In the genomic region with DNA sequence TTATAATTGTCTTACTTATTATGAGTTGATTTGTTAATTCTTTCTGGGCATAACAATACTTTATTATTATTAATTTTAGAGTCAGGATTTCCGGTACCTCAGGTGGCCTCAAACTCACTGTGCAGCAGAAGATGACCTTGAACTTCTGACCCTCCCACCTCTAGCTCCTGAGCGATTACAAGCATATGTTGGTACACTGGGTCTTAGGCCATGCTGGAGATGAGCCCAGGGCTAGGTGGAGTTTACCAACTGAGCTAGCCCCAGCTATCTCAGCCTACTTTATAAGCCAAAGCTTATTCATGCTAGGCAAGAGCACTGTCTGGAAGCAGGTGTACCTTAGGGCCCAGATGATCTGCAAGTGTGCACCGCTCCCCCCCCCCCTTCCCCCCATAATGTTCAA, we compare ENCODE assay signal across 14 mouse cellular contexts.
DNase-seq lines count a peak whose midpoint lies in the region; ATAC-seq lines count a peak whose summit lies in the region.
"Had no signal": no experiment of that assay in that cellular context is flagged by ENCODE, and none has a peak within 500 bp of the region (broad histone marks: within the 10 kb centered on the region; RNA-seq: fewer than 3 reads in every experiment).

No protein-coding gene starts in this region.

- H3K4me1 ChIP-seq in heart, embryonic 15.5 days (replicated peaks), result no peaks in the 10 kb centered on the region; the same call in 1 of the 2 replicates
- H3K4me1 ChIP-seq in limb, embryonic 11.5 days (ENCODE audit: control insufficient read depth, insufficient read depth, low read length), result no peaks in the 10 kb centered on the region
- no peaks in the 10 kb centered on the region for H3K4me1 ChIP-seq in limb, embryonic 10.5 days

- H3K9ac ChIP-seq in heart, embryonic 15.5 days, result no peak overlapping the region
- no peak overlapping the region for H3K9ac ChIP-seq in limb, embryonic 11.5 days (ENCODE audit: low read length)
- H3K9ac ChIP-seq: forebrain, postnatal 0 days; heart, embryonic 12.5 days; limb, embryonic 12.5 days had no signal

- no peaks in the 10 kb centered on the region for H3K9me3 ChIP-seq in heart, embryonic 15.5 days (replicated peaks)
- no peaks in the 10 kb centered on the region for H3K9me3 ChIP-seq in limb, embryonic 11.5 days (ENCODE audit: control insufficient read depth, low read length)
- H3K9me3 ChIP-seq in limb, embryonic 10.5 days (replicated peaks), result no peaks in the 10 kb centered on the region
- H3K9me3 ChIP-seq: heart, embryonic 12.5 days; limb, embryonic 12.5 days; midbrain, embryonic 10.5 days had no signal

- intact Hi-C loops in heart, postnatal 10 days (cut with DNase I), result loop anchor here (2.0 to 10.0 kb wide), 3 partner anchors 49 to 761 kb away; no protein-coding TSS in a partner anchor

- DNase-seq in heart, postnatal 10 days, result no peak
- no peak for DNase-seq in limb, embryonic 11.5 days (ENCODE audit: low spot score)
- DNase-seq in limb, embryonic 10.5 days (ENCODE audit: low spot score), result no peak
- peak; percentile 21 for DNase-seq in ZHBTc4 (ENCODE audit: low read depth, low spot score)
- no peak for DNase-seq in adrenal gland, adult 2 months

- no peak overlapping the region for H3K4me2 ChIP-seq in heart, embryonic 15.5 days
- H3K4me2 ChIP-seq in limb, embryonic 11.5 days (ENCODE audit: low read depth, severe bottlenecking), result no peak overlapping the region
- H3K4me2 ChIP-seq: heart, embryonic 12.5 days; limb, embryonic 12.5 days; liver, embryonic 11.5 days had no signal

- WGBS in heart, embryonic 15.5 days, result 91% methylated on average over 3 of the region's 3 CpGs
- 93% methylated on average over 3 of the region's 3 CpGs for WGBS in limb, embryonic 11.5 days
- 84% methylated on average over 3 of the region's 3 CpGs for WGBS in limb, embryonic 10.5 days

- no peak overlapping the region for H3K27ac ChIP-seq in heart, embryonic 15.5 days
- H3K27ac ChIP-seq in limb, embryonic 11.5 days (replicated peaks; ENCODE audit: low read depth, low read length), result no peak overlapping the region
- H3K27ac ChIP-seq in limb, embryonic 10.5 days, result no peak overlapping the region
- H3K27ac ChIP-seq: layer of hippocampus, adult 2 months; limb, embryonic 12.5 days; midbrain, embryonic 10.5 days; stomach, postnatal 0 days had no signal

- no peak overlapping the region for H3K4me3 ChIP-seq in heart, embryonic 15.5 days
- H3K4me3 ChIP-seq in limb, embryonic 11.5 days (ENCODE audit: low read depth, low read length), result no peak overlapping the region
- no peak overlapping the region for H3K4me3 ChIP-seq in limb, embryonic 10.5 days
- H3K4me3 ChIP-seq: heart, embryonic 12.5 days; layer of hippocampus, adult 2 months; limb, embryonic 12.5 days; midbrain, embryonic 10.5 days had no signal

- no peaks in the 10 kb centered on the region for H3K36me3 ChIP-seq in heart, embryonic 15.5 days
- no peaks in the 10 kb centered on the region for H3K36me3 ChIP-seq in limb, embryonic 11.5 days (ENCODE audit: control insufficient read depth, insufficient read depth, low read length)
- no peaks in the 10 kb centered on the region for H3K36me3 ChIP-seq in limb, embryonic 10.5 days
- H3K36me3 ChIP-seq: heart, embryonic 12.5 days; limb, embryonic 12.5 days; midbrain, embryonic 10.5 days had no signal

- peaks cover 26% of the 10 kb centered on the region for H3K27me3 ChIP-seq in heart, embryonic 15.5 days
- no peaks in the 10 kb centered on the region for H3K27me3 ChIP-seq in limb, embryonic 11.5 days (ENCODE audit: control insufficient read depth, insufficient read depth, low read length)
- H3K27me3 ChIP-seq in limb, embryonic 10.5 days (ENCODE audit: low read depth, poor library complexity, severe bottlenecking), result no peaks in the 10 kb centered on the region

- ATAC-seq in heart, embryonic 15.5 days (replicated peaks; ENCODE audit: insufficient number of reproducible peaks, insufficient read depth, low FRiP score, low read depth), result 0 out of 2 replicates have a peak, but pooled peaks have one; percentile 1
- peak; percentile 46; the same call in 1 of the 2 replicates for ATAC-seq in limb, embryonic 11.5 days (ENCODE audit: insufficient number of reproducible peaks, low FRiP score, low TSS enrichment, low read depth)
- 0 out of 2 replicates have a peak, but pooled peaks have one; percentile 9 for ATAC-seq in monocyte, adult 5-6 weeks (replicated peaks; ENCODE audit: insufficient number of reproducible peaks, low FRiP score, low TSS enrichment, poor library complexity, severe bottlenecking)
